Mouse (Mus musculus): Measurements from ENCODE around the gene Kazn. TPM values are rescaled to one million over a fixed set of nuclear protein-coding genes. Genes with fewer than 3 reads are reported as not detected.

Kazn gene
- polyA plus RNA-seq, 1 experiment from 2014 or later, result 12.9 TPM

DNA sequence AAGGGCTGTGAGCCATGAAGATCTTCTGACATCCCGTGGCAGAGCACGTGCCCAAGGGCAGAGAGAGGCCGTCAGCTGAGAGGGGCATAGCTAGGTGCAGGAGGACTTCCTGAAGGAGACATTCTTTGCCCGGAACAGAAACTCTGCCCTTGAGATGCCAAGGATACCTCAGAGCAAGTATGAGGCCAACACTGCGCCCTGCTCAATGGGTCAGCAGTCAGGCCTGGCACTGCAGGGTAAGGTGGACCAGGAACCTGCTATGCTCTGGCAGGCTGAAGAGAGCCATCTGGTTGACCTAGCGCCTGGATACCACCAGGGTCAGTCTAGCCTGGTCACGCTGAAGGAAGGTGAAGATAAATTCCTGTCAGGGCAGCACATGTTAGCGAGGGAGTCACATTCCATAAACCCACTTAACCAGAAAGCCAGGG, 46.0 kb downstream of the Kazn start:
- peak; percentile 61; the same call in 1 of the 2 replicates for ATAC-seq (ENCODE audit: low FRiP score, low TSS enrichment)
- Histone ChIP-seq H3K9me3 (ENCODE audit: control insufficient read depth, low read length) (no peaks in the 10 kb centered on the region), H3K36me3 (ENCODE audit: control insufficient read depth, insufficient read depth, low read length) (no peaks in the 10 kb centered on the region), H3K4me3 (ENCODE audit: low read length) (no peak overlapping the region), H3K4me2 (replicated peaks; ENCODE audit: low read depth, low read length) (no peak overlapping the region), H3K27me3 (ENCODE audit: control insufficient read depth, insufficient read depth, low read length) (no peaks in the 10 kb centered on the region), H3K27ac (ENCODE audit: low read depth, low read length) (peak overlapping the region; percentile 24; the same call in 1 of the 2 replicates), H3K9ac (ENCODE audit: low read depth, low read length) (no peak overlapping the region), H3K4me1 (ENCODE audit: control insufficient read depth, insufficient read depth, low read length) (peaks cover 8% of the 10 kb centered on the region; the same call in 1 of the 2 replicates)
- WGBS, result 51% methylated on average over 8 of the region's 8 CpGs

DNA sequence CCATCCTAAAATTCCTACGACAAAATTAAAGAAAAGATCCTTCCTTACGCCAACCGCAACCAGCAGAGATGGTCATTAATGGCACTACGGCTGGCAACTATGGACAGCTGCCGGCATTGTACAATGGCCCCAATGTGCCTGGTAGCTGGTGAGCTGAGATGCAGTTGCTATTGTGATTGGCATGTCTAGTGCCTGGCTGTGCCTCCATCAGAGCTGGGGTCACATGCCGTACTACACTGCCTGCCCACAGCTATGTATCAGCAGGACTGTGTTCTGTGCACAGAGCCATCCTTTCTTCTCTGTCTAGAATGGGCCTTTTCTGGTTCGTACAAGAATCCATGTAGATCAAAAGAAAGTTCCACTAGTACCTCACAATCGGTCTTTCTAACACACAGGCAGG, 49.2 kb downstream of the Kazn start:
- no peak for ATAC-seq (ENCODE audit: low FRiP score, low TSS enrichment)
- Histone ChIP-seq H3K36me3 (ENCODE audit: control insufficient read depth, insufficient read depth, low read length) (no peaks in the 10 kb centered on the region; the same call in 1 of the 2 replicates), H3K27ac (ENCODE audit: low read depth, low read length) (no peak overlapping the region), H3K9ac (ENCODE audit: low read depth, low read length) (no peak overlapping the region), H3K27me3 (ENCODE audit: control insufficient read depth, insufficient read depth, low read length) (no peaks in the 10 kb centered on the region), H3K4me1 (ENCODE audit: control insufficient read depth, insufficient read depth, low read length) (peaks cover 8% of the 10 kb centered on the region; the same call in 1 of the 2 replicates), H3K4me3 (ENCODE audit: low read length) (no peak overlapping the region), H3K4me2 (replicated peaks; ENCODE audit: low read depth, low read length) (no peak overlapping the region), H3K9me3 (ENCODE audit: control insufficient read depth, low read length) (no peaks in the 10 kb centered on the region)
- WGBS, result 87% methylated on average over 8 of the region's 8 CpGs

DNA sequence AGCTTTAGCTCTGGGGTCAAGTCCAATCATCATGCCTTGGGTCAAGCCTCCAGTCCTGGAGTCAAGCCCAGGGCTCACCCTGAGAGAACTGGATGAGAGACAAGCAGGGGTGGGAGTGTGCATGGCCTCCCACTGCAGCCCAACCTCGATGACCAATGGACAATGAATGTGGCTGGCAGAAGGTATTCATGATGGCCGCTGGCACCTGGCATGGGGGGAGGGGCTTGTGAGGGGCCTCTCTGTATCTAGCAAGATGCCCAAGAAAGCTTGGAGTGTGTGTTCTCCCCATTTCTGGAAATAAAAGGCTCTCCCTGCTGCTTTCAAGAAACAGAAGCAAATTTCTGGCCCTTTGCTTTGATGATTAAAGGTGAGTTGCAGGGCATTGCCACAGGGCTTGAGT, 50.7 kb downstream of the Kazn start:
- H3K4me2 ChIP-seq (replicated peaks; ENCODE audit: low read depth, low read length), result no peak overlapping the region
- no peaks in the 10 kb centered on the region for H3K9me3 ChIP-seq (ENCODE audit: control insufficient read depth, low read length)
- H3K27ac ChIP-seq (ENCODE audit: low read depth, low read length), result no peak overlapping the region
- peaks cover 8% of the 10 kb centered on the region; the same call in 1 of the 2 replicates for H3K4me1 ChIP-seq (ENCODE audit: control insufficient read depth, insufficient read depth, low read length)
- ATAC-seq (ENCODE audit: low FRiP score, low TSS enrichment), result no peak
- H3K4me3 ChIP-seq (ENCODE audit: low read length), result no peak overlapping the region
- H3K36me3 ChIP-seq (ENCODE audit: control insufficient read depth, insufficient read depth, low read length), result no peaks in the 10 kb centered on the region; the same call in 1 of the 2 replicates
- no peak overlapping the region for H3K9ac ChIP-seq (ENCODE audit: low read depth, low read length)
- 74% methylated on average over 2 of the region's 2 CpGs for WGBS
- no peaks in the 10 kb centered on the region for H3K27me3 ChIP-seq (ENCODE audit: control insufficient read depth, insufficient read depth, low read length)

DNA sequence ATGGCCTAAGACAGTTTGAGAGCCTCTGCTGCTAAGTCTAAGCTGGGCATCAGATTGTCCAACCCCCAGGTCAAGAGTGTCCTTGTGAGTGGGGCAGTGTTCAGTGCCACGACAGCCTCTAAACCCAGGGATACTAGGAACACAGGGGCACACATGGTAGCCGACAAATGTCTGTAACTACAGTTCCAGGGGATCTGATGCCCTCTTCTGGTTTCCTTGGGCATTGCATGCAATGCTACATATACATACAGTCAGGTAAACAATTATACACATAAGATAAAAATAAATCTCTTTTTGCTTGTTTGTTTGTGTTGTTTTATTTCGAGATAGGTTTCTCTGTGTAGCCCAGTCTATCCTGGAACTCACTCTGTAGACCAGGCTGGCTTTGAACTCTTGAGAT, 53.0 kb downstream of the Kazn start:
- WGBS, result 97% methylated on average over 3 of the region's 3 CpGs
- H3K4me2 ChIP-seq (replicated peaks; ENCODE audit: low read depth, low read length), result no peak overlapping the region
- peaks cover 7% of the 10 kb centered on the region; the same call in 1 of the 2 replicates for H3K4me1 ChIP-seq (ENCODE audit: control insufficient read depth, insufficient read depth, low read length)
- H3K36me3 ChIP-seq (ENCODE audit: control insufficient read depth, insufficient read depth, low read length), result no peaks in the 10 kb centered on the region; the same call in 1 of the 2 replicates
- no peaks in the 10 kb centered on the region for H3K9me3 ChIP-seq (ENCODE audit: control insufficient read depth, low read length)
- H3K27ac ChIP-seq (ENCODE audit: low read depth, low read length), result peak overlapping the region; percentile 73; the same call in 1 of the 2 replicates
- H3K4me3 ChIP-seq (ENCODE audit: low read length), result no peak overlapping the region
- no peak overlapping the region for H3K9ac ChIP-seq (ENCODE audit: low read depth, low read length)
- ATAC-seq (ENCODE audit: low FRiP score, low TSS enrichment), result no peak
- no peaks in the 10 kb centered on the region for H3K27me3 ChIP-seq (ENCODE audit: control insufficient read depth, insufficient read depth, low read length)

DNA sequence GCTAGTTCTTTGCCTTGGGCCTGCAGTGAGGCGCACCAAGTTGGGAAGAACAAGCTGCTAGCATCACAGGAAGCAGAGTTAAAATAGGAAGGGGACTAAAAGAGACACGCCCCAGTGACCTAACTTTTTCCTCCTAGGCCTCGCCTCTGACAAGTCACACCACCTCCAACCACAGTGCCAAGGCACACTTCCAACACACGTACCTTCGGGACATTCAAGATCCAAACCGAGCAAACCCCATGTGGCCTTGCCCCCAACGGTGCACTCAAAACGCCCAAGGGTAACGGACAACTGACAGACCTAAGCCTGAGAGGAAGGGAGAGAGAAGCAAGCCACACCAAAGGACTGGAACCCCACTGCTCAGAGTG, 53.7 kb downstream of the Kazn start:
- H3K4me3 ChIP-seq (ENCODE audit: low read length), result no peak overlapping the region
- H3K4me1 ChIP-seq (ENCODE audit: control insufficient read depth, insufficient read depth, low read length), result peaks cover 13% of the 10 kb centered on the region
- peak overlapping the region; percentile 73; the same call in 1 of the 2 replicates for H3K27ac ChIP-seq (ENCODE audit: low read depth, low read length)
- H3K9me3 ChIP-seq (ENCODE audit: control insufficient read depth, low read length), result no peaks in the 10 kb centered on the region
- no peaks in the 10 kb centered on the region; the same call in 1 of the 2 replicates for H3K36me3 ChIP-seq (ENCODE audit: control insufficient read depth, insufficient read depth, low read length)
- no peak for ATAC-seq (ENCODE audit: low FRiP score, low TSS enrichment)
- H3K9ac ChIP-seq (ENCODE audit: low read depth, low read length), result no peak overlapping the region
- H3K27me3 ChIP-seq (ENCODE audit: control insufficient read depth, insufficient read depth, low read length), result no peaks in the 10 kb centered on the region
- 87% methylated on average over 9 of the region's 9 CpGs for WGBS
- H3K4me2 ChIP-seq (replicated peaks; ENCODE audit: low read depth, low read length), result no peak overlapping the region

DNA sequence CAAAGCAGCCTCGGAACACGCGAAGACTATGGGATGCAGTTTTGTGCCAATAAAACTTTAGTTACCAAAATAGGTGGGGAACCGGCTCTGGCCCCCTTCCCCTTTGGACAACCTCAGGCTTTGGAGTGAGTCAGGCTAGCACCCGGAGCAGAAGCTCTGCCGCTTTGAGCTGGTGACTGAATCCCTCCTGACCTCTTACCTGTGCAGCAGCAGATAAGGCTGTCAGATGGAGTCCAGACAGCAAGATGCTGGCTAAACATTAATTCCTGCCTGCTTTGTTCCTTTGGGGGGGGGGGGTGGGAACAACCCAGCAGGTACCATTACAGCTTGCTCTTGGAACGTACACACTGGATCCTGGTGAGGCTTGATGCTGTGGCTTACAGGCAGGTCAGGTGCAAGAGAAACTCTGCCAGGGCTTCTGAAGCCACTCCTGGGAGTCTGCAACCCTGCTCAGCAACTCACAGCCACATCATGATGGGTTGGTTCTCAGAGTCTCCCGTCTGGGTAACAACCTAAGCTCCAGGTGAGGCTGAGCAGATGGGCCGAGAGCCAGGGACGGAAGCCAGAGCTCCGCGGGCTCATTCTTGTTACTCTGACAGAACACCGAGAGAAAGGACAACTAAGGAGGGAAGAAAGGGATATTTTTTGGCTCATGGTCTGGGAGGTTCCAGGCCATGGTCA, 54.2 kb downstream of the Kazn start:
- Histone ChIP-seq H3K27me3 (ENCODE audit: control insufficient read depth, insufficient read depth, low read length) (no peaks in the 10 kb centered on the region), H3K4me3 (ENCODE audit: low read length) (no peak overlapping the region), H3K9me3 (ENCODE audit: control insufficient read depth, low read length) (no peaks in the 10 kb centered on the region), H3K27ac (ENCODE audit: low read depth, low read length) (peak overlapping the region; percentile 73; the same call in 1 of the 2 replicates), H3K4me2 (replicated peaks; ENCODE audit: low read depth, low read length) (no peak overlapping the region), H3K9ac (ENCODE audit: low read depth, low read length) (no peak overlapping the region), H3K36me3 (ENCODE audit: control insufficient read depth, insufficient read depth, low read length) (no peaks in the 10 kb centered on the region; the same call in 1 of the 2 replicates), H3K4me1 (ENCODE audit: control insufficient read depth, insufficient read depth, low read length) (peaks cover 18% of the 10 kb centered on the region)
- no peak for ATAC-seq (ENCODE audit: low FRiP score, low TSS enrichment)
- 82% methylated on average over 13 of the region's 13 CpGs for WGBS

DNA sequence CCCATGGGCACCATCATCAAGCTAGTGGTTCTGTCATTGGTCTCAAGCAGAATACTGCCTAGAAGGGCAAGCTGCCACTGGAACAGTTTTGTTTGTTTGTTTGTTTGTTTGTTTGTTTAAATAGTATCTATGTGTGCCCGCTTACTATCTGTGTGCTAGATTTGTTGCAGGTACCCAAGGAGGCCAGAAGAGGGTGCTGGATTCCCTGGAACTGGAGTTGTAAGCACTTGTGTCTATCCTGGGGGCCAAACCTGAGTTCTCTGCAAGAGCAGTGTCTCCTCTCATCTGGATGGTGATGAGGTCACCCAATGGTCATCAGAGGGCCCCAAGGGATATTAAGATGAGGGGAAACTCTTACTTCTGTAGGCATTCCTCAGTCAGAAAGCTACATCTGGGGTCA, 55.6 kb downstream of the Kazn start:
- ATAC-seq (ENCODE audit: low FRiP score, low TSS enrichment), result no peak
- Histone ChIP-seq H3K27ac (ENCODE audit: low read depth, low read length) (no peak overlapping the region), H3K4me2 (replicated peaks; ENCODE audit: low read depth, low read length) (no peak overlapping the region), H3K36me3 (ENCODE audit: control insufficient read depth, insufficient read depth, low read length) (no peaks in the 10 kb centered on the region; the same call in 1 of the 2 replicates), H3K4me1 (ENCODE audit: control insufficient read depth, insufficient read depth, low read length) (peaks cover 32% of the 10 kb centered on the region), H3K9me3 (ENCODE audit: control insufficient read depth, low read length) (no peaks in the 10 kb centered on the region), H3K9ac (ENCODE audit: low read depth, low read length) (no peak overlapping the region), H3K4me3 (ENCODE audit: low read length) (no peak overlapping the region), H3K27me3 (ENCODE audit: control insufficient read depth, insufficient read depth, low read length) (no peaks in the 10 kb centered on the region)
- WGBS, result 85% methylated on average over 1 of the region's 1 CpGs

DNA sequence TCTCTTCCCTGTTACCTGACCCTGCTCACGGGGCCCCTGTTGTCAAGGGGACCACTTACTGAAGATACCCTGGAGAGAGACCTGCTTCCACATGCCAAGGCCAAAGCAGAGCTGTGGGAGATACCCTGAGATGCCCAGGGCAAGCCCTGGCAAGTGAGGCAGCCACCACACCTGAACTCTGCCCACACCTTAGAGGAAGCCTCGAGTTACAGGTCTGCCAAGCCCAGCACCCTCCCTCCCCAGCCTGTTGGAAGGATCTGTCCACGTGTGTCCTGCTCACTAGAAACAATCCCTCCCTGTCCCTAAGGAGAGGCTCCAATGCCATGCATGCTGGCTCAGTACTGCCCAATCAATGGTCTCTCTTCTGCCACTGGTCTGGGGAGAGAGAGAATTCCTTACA, 56.2 kb downstream of the Kazn start:
- Histone ChIP-seq H3K4me2 (replicated peaks; ENCODE audit: low read depth, low read length) (no peak overlapping the region), H3K27me3 (ENCODE audit: control insufficient read depth, insufficient read depth, low read length) (no peaks in the 10 kb centered on the region), H3K36me3 (ENCODE audit: control insufficient read depth, insufficient read depth, low read length) (no peaks in the 10 kb centered on the region; the same call in 1 of the 2 replicates), H3K4me1 (ENCODE audit: control insufficient read depth, insufficient read depth, low read length) (peaks cover 33% of the 10 kb centered on the region), H3K4me3 (ENCODE audit: low read length) (no peak overlapping the region), H3K9ac (ENCODE audit: low read depth, low read length) (no peak overlapping the region), H3K27ac (ENCODE audit: low read depth, low read length) (no peak overlapping the region), H3K9me3 (ENCODE audit: control insufficient read depth, low read length) (no peaks in the 10 kb centered on the region)
- 63% methylated on average over 3 of the region's 3 CpGs for WGBS
- no peak for ATAC-seq (ENCODE audit: low FRiP score, low TSS enrichment)

DNA sequence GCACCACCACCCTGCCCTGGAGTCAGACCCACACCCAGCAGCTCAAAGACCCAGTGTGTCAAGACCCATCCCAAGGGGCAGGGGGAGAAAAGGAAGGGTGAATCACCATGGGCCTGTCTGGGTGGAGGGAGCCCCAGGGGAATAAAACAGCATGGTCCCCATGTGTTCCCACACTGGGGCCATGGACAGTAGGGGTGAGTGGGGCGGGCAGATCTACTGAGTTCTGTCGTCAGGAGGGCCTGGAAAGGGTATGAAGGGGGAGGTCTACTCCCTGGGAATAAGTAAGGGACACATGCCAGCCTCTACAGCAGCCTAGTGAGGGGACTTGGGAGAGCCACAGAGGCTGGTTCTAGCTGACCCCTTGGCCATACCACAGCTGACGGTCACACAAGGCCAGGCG, 57.6 kb downstream of the Kazn start:
- no peaks in the 10 kb centered on the region for H3K27me3 ChIP-seq (ENCODE audit: control insufficient read depth, insufficient read depth, low read length)
- no peak overlapping the region for H3K4me3 ChIP-seq (ENCODE audit: low read length)
- no peak overlapping the region for H3K27ac ChIP-seq (ENCODE audit: low read depth, low read length)
- 89% methylated on average over 4 of the region's 4 CpGs for whole genome bisulfite sequencing
- no peaks in the 10 kb centered on the region; the same call in 1 of the 2 replicates for H3K9me3 ChIP-seq (ENCODE audit: control insufficient read depth, low read length)
- no peak overlapping the region for H3K4me2 ChIP-seq (replicated peaks; ENCODE audit: low read depth, low read length)
- ATAC-seq (ENCODE audit: low FRiP score, low TSS enrichment), result no peak
- H3K9ac ChIP-seq (ENCODE audit: low read depth, low read length), result no peak overlapping the region
- H3K36me3 ChIP-seq (ENCODE audit: control insufficient read depth, insufficient read depth, low read length), result no peaks in the 10 kb centered on the region
- H3K4me1 ChIP-seq (ENCODE audit: control insufficient read depth, insufficient read depth, low read length), result peaks cover 33% of the 10 kb centered on the region

Measured in kidney, embryonic 14.5 days (tissue).